Mouse (Mus musculus) lung, postnatal 10 days (tissue): ENCODE measurements around the gene Sp1.

Source experiments
- DNase-seq: peaks from one replicate; pipeline ENCODE4 v3.0.0; 2021

Sp1 gene

DNA sequence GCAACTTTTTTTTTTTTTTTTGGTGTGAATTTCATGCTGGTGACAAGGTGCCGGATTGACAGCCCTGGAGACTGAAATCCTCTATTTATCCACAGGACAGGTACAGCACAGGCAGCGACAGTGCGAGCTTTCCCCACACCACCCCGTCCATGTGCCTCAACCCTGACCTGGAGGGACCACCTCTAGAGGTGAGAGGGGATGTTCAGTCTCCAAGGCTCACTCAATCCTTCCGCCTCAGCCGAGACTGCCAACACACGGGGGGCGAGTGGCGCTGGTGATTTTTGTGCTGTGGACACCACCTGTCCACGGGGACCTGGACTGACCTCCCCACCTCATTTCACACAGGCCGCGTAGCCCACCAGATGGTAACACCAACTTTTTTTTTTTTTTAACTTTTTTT lies 79.9 kb downstream of the Sp1 start:
- no peak for DNase-seq
